Mouse (Mus musculus): ENCODE results near the gene Smok3b. TPM values are rescaled to one million over a fixed set of nuclear protein-coding genes. Genes with fewer than 3 reads are reported as not detected.

The Smok3b gene
- polyA plus RNA-seq, 1 experiment from 2014 or later, result not detected

- Histone ChIP-seq H3K27me3 (replicated peaks; ENCODE audit: control insufficient read depth, insufficient read depth, low read length) (no peaks in the 10 kb centered on the region), H3K4me2 (ENCODE audit: low read length) (no peak overlapping the region)
- ATAC-seq, result no peak
Measured at GRCm38 (mm10) chr5:138090737-138091136, 69.5 kb downstream of the Smok3b start.

DNA sequence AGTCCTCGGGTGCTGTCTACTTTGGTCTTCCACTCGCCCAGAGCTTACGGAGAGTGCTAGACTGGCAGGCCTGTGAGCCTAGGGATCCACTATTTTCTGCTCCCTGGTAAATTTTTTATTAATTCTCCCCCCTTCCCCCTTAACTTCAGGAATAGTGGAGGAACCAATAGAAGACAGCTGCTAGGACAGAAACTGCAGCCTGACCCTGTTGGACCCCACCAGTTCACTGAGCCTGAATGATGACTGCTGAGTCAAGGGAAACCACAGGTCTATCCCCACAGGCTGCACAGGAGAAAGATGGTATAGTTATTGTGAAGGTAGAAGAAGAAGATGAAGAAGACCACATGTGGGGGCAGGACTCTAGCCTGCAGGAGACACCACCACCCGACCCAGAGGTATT is 71.5 kb downstream of the Smok3b start:
- Histone ChIP-seq H3K4me2 (ENCODE audit: low read length) (no peak overlapping the region), H3K4me1 (replicated peaks; ENCODE audit: control insufficient read depth, insufficient read depth, low read length) (peaks cover 7% of the 10 kb centered on the region), H3K27ac (ENCODE audit: low read length) (no peak overlapping the region), H3K9me3 (ENCODE audit: control insufficient read depth, low read length) (no peaks in the 10 kb centered on the region), H3K27me3 (replicated peaks; ENCODE audit: control insufficient read depth, insufficient read depth, low read length) (no peaks in the 10 kb centered on the region), H3K4me3 (replicated peaks; ENCODE audit: low read length) (no peak overlapping the region), H3K36me3 (ENCODE audit: control insufficient read depth, insufficient read depth) (peaks cover 27% of the 10 kb centered on the region), H3K9ac (replicated peaks; ENCODE audit: low read depth, low read length) (no peak overlapping the region)
- no peak for ATAC-seq
- WGBS, result 97% methylated on average over 4 of the region's 4 CpGs

More at GRCm38 (mm10) chr5:138090737-138091136, 69.5 kb downstream of the Smok3b start:
- H3K27ac ChIP-seq (ENCODE audit: low read length), result no peak overlapping the region
- H3K4me1 ChIP-seq (replicated peaks; ENCODE audit: control insufficient read depth, insufficient read depth, low read length), result peaks cover 21% of the 10 kb centered on the region
- H3K4me3 ChIP-seq (replicated peaks; ENCODE audit: low read length), result no peak overlapping the region
- H3K9me3 ChIP-seq (ENCODE audit: control insufficient read depth, low read length), result no peaks in the 10 kb centered on the region
- no peak overlapping the region for H3K9ac ChIP-seq (replicated peaks; ENCODE audit: low read depth, low read length)
- 87% methylated on average over 5 of the region's 5 CpGs for WGBS
- peaks cover 15% of the 10 kb centered on the region for H3K36me3 ChIP-seq (ENCODE audit: control insufficient read depth, insufficient read depth)

DNA sequence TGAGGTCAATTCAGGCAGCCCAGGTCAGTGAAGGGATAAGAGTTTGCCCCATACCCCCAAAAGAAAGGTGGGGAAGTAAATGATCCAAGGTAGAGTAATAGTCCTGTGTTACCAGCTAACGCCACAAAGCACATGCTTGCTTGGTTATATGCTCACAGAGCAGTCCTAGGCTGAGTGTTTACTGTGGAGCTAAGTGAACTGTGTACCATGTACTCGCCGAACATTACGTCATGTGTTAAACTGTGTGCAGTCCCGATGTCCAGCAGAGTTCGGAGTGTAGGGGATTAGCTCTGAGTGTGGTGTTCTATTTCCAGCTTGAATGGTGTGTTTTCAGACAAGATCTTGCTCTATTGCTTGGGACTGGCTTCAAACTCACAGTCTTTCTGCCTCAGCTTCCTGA is 73.2 kb downstream of the Smok3b start:
- H3K4me3 ChIP-seq (replicated peaks; ENCODE audit: low read length), result no peak overlapping the region
- 96% methylated on average over 6 of the region's 6 CpGs for WGBS
- H3K36me3 ChIP-seq (ENCODE audit: control insufficient read depth, insufficient read depth), result peaks cover 43% of the 10 kb centered on the region
- H3K9ac ChIP-seq (replicated peaks; ENCODE audit: low read depth, low read length), result no peak overlapping the region
- no peaks in the 10 kb centered on the region for H3K4me1 ChIP-seq (replicated peaks; ENCODE audit: control insufficient read depth, insufficient read depth, low read length)
- H3K27ac ChIP-seq (ENCODE audit: low read length), result no peak overlapping the region
- ATAC-seq, result no peak
- H3K27me3 ChIP-seq (replicated peaks; ENCODE audit: control insufficient read depth, insufficient read depth, low read length), result no peaks in the 10 kb centered on the region
- no peak overlapping the region for H3K4me2 ChIP-seq (ENCODE audit: low read length)
- no peaks in the 10 kb centered on the region for H3K9me3 ChIP-seq (ENCODE audit: control insufficient read depth, low read length)

Other genes starting within 250 kb of the Smok3b start
- gene Ppp1r35, start 242.6 kb upstream of the Smok3b start, polyA plus RNA-seq (2015; fragmentation: Nextera tagmentation; extraction: Ambion mirVana), result 28.7 and 34.4 TPM in 2 replicates
- 10.2 and 11.9 TPM in 2 replicates for gene Mepce, start 233.8 kb upstream of the Smok3b start, polyA plus RNA-seq (2015; fragmentation: Nextera tagmentation; extraction: Ambion mirVana)
- gene Zcwpw1, start 233.6 kb upstream of the Smok3b start, polyA plus RNA-seq (2015; fragmentation: Nextera tagmentation; extraction: Ambion mirVana), result 11.1 and 11.2 TPM in 2 replicates
- not detected in 2 replicates for gene Pilra, start 185.1 kb upstream of the Smok3b start, polyA plus RNA-seq (2015; fragmentation: Nextera tagmentation; extraction: Ambion mirVana)
- not detected in 2 replicates for gene Pilrb1, start 163.3 kb upstream of the Smok3b start, polyA plus RNA-seq (2015; fragmentation: Nextera tagmentation; extraction: Ambion mirVana)
- not detected in 2 replicates for gene Pilrb2, start 149.6 kb upstream of the Smok3b start, polyA plus RNA-seq (2015; fragmentation: Nextera tagmentation; extraction: Ambion mirVana)
- not detected in 2 replicates for gene Cyp3a13, start 99.8 kb upstream of the Smok3b start, polyA plus RNA-seq (2015; fragmentation: Nextera tagmentation; extraction: Ambion mirVana)
- 0.06 and 0.33 TPM in 2 replicates for gene Gjc3, start 58.3 kb upstream of the Smok3b start, polyA plus RNA-seq (2015; fragmentation: Nextera tagmentation; extraction: Ambion mirVana)
- gene Azgp1, start 39.9 kb upstream of the Smok3b start, polyA plus RNA-seq (2015; fragmentation: Nextera tagmentation; extraction: Ambion mirVana), result not detected in 2 replicates
- not detected in 2 replicates for gene Smok3a, start 168 bp upstream of the Smok3b start, polyA plus RNA-seq (2015; fragmentation: Nextera tagmentation; extraction: Ambion mirVana)
- gene Smok3c, start 31.8 kb downstream of the Smok3b start, polyA plus RNA-seq (2015; fragmentation: Nextera tagmentation; extraction: Ambion mirVana), result not detected in 2 replicates
- gene Zkscan1, start 63.7 kb downstream of the Smok3b start, polyA plus RNA-seq (2015; fragmentation: Nextera tagmentation; extraction: Ambion mirVana), result 31.2 and 34.2 TPM in 2 replicates
- gene Zscan21, start 95.5 kb downstream of the Smok3b start, polyA plus RNA-seq (2015; fragmentation: Nextera tagmentation; extraction: Ambion mirVana), result 117 and 118 TPM in 2 replicates
- gene Zfp113, start 134.3 kb downstream of the Smok3b start, polyA plus RNA-seq (2015; fragmentation: Nextera tagmentation; extraction: Ambion mirVana), result 39.4 and 43.9 TPM in 2 replicates
- gene Cops6, start 139.6 kb downstream of the Smok3b start, polyA plus RNA-seq (2015; fragmentation: Nextera tagmentation; extraction: Ambion mirVana), result 281 and 305 TPM in 2 replicates
- gene Ap4m1, start 150.6 kb downstream of the Smok3b start, polyA plus RNA-seq (2015; fragmentation: Nextera tagmentation; extraction: Ambion mirVana), result 27.8 and 31.9 TPM in 2 replicates
- gene Mcm7, start 151.0 kb downstream of the Smok3b start, polyA plus RNA-seq (2015; fragmentation: Nextera tagmentation; extraction: Ambion mirVana), result 173 and 191 TPM in 2 replicates
- 83.2 and 87.6 TPM in 2 replicates for gene Taf6, start 166.0 kb downstream of the Smok3b start, polyA plus RNA-seq (2015; fragmentation: Nextera tagmentation; extraction: Ambion mirVana)
- 39.8 and 40.8 TPM in 2 replicates for gene Cnpy4, start 166.1 kb downstream of the Smok3b start, polyA plus RNA-seq (2015; fragmentation: Nextera tagmentation; extraction: Ambion mirVana)
- gene Mblac1, start 172.9 kb downstream of the Smok3b start, polyA plus RNA-seq (2015; fragmentation: Nextera tagmentation; extraction: Ambion mirVana), result 12.9 and 13.2 TPM in 2 replicates
- gene Nxpe5, start 204.5 kb downstream of the Smok3b start, polyA plus RNA-seq (2015; fragmentation: Nextera tagmentation; extraction: Ambion mirVana), result not detected in 2 replicates
- gene Lamtor4, start 234.1 kb downstream of the Smok3b start, polyA plus RNA-seq (2015; fragmentation: Nextera tagmentation; extraction: Ambion mirVana), result 71.3 and 87.4 TPM in 2 replicates
- 11.1 and 14.0 TPM in 2 replicates for gene BC037034, start 242.6 kb downstream of the Smok3b start, polyA plus RNA-seq (2015; fragmentation: Nextera tagmentation; extraction: Ambion mirVana)